Mouse (Mus musculus) testis, adult 2 months (tissue): ENCODE data around the gene C7. TPM values are rescaled to one million over a fixed set of nuclear protein-coding genes. Genes with fewer than 3 reads are reported as not detected.

Source experiments
- H3K27ac ChIP-seq: fragments of 200-500 bp; 2 replicates; pipeline ENCODE4 v1.5.1; 2012; ENCODE audit warnings: low read depth, low read length; ENCODE audit not compliant: control insufficient read depth, insufficient read depth
- H3K27me3 ChIP-seq: fragments of 200-500 bp; 2 replicates; pipeline ENCODE4 v1.6.1; 2012; ENCODE audit warnings: mild to moderate bottlenecking, low read length, moderate library complexity; ENCODE audit not compliant: control insufficient read depth, insufficient read depth
- H3K36me3 ChIP-seq: fragments of 200-500 bp; 2 replicates; pipeline ENCODE4 v1.6.1; 2012; ENCODE audit warnings: mild to moderate bottlenecking, low read length; ENCODE audit not compliant: control insufficient read depth, insufficient read depth
- H3K4me1 ChIP-seq: fragments of 200-500 bp; 2 replicates; pipeline ENCODE4 v1.6.1; 2012; ENCODE audit warnings: low read length; ENCODE audit not compliant: control insufficient read depth, insufficient read depth
- H3K4me3 ChIP-seq: fragments of 200-500 bp; 2 replicates; pipeline ENCODE4 v1.5.1; 2012; ENCODE audit warnings: low read depth, mild to moderate bottlenecking, low read length, moderate library complexity, mixed read lengths; ENCODE audit not compliant: control insufficient read depth
- CTCF ChIP-seq: fragments of 200-500 bp; IDR thresholded peaks from 2 replicates; pipeline ENCODE4 v1.5.1; 2012; ENCODE audit warnings: low read depth, mild to moderate bottlenecking, inconsistent platforms, low read length, moderate library complexity; ENCODE audit not compliant: control insufficient read depth, insufficient read depth, insufficient replicate concordance
- POLR2A ChIP-seq: fragments of 200-500 bp; IDR thresholded peaks from 2 replicates; pipeline ENCODE4 v1.6.1; 2012; ENCODE audit warnings: low read depth, mild to moderate bottlenecking, inconsistent platforms, low read length, moderate library complexity; ENCODE audit not compliant: control insufficient read depth
- polyA plus RNA-seq: library from polyadenylated mRNA; depleted of rRNA; stranded (reverse); fragments of >200 nt; gene quantifications from 2 replicates; pipeline ENCODE4 v1.2.3, GENCODE M21; 2012; rRNA removed

C7 gene
- polyA plus RNA-seq = 13.4 and 18.0 TPM in 2 replicates

DNA sequence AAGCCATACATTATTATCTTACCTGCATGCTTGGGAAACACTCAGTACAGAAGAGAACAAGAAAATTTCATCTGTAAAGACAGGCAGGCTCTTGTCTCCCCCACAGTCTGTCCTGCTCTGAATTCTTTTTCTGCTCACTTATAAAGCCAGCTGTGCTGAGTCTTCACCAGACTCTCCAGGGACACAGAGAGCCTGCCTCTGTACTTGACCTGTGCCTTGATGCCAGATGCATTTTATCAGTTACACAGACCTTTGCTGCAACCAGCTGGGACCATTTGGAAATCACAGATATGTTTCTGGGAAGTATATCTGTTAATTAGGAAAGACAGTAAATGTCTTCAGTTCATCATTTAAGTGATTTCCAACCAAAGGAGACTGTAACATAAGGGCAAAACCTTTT lies at the start of gene C7:
Gene C7, minus strand, starts transcription at position 106 of the 400 bp plus-strand sequence.
- no peaks in the 10 kb centered on the region for H3K4me1 ChIP-seq
- no peak within 1 kb of the TSS for H3K27ac ChIP-seq
- no peaks in the 10 kb centered on the region for H3K27me3 ChIP-seq
- no peaks in the 10 kb centered on the region for H3K36me3 ChIP-seq
- no peak for TF ChIP-seq POLR2A
- TF ChIP-seq CTCF = no peak
- H3K4me3 ChIP-seq = no peak within 1 kb of the TSS

DNA sequence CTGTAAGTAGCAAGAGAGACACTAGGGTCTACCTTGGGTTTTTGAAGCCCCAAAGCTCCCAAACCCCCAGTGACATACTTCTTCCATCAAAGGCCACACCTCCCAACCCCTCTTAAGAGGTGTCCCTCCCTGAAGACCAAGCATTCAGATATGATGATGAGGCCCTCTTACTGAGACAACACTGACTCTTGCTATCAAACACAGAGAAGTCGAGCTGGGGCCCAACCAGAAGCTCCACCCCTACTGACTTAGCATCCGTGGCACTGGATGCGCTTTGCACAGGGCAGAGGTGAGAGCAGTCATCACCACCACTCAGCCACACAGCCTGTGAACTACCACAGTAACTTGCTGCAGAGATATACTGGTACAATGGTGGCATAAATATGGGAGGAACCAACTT lies 49.1 kb upstream of the C7 start:
- Histone ChIP-seq H3K27ac (no peak overlapping the region), H3K27me3 (no peaks in the 10 kb centered on the region), H3K36me3 (no peaks in the 10 kb centered on the region; the same call in 1 of the 2 replicates), H3K4me1 (peaks cover 3% of the 10 kb centered on the region), H3K4me3 (no peak overlapping the region)
- TF ChIP-seq POLR2A = no peak
- TF ChIP-seq CTCF = no peak

DNA sequence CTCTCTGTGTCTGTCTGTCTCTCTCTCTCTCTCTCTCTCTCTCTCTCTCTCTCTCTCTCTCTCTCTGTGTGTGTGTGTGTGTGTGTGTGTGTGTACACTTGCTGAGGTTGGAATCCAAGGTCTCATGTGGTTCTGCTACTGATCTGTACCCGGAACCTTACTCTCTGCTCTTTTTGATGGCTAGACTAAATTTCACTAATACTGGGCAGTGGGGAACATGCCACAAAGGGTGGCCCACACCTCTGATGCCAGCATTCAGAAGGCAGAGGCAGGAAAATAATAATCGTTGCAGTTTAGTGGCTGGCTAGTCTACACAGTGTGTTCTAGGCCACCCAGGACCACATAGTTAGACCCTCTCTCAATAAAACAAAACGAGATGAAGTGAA lies 45.1 kb upstream of the C7 start:
- H3K27me3 ChIP-seq = no peaks in the 10 kb centered on the region
- H3K27ac ChIP-seq = no peak overlapping the region
- no peaks in the 10 kb centered on the region for H3K4me1 ChIP-seq
- no peaks in the 10 kb centered on the region; the same call in 1 of the 2 replicates for H3K36me3 ChIP-seq
- TF ChIP-seq POLR2A (no peak), CTCF (no peak)
- peak overlapping the region; percentile 53; the same call in 1 of the 2 replicates for H3K4me3 ChIP-seq

DNA sequence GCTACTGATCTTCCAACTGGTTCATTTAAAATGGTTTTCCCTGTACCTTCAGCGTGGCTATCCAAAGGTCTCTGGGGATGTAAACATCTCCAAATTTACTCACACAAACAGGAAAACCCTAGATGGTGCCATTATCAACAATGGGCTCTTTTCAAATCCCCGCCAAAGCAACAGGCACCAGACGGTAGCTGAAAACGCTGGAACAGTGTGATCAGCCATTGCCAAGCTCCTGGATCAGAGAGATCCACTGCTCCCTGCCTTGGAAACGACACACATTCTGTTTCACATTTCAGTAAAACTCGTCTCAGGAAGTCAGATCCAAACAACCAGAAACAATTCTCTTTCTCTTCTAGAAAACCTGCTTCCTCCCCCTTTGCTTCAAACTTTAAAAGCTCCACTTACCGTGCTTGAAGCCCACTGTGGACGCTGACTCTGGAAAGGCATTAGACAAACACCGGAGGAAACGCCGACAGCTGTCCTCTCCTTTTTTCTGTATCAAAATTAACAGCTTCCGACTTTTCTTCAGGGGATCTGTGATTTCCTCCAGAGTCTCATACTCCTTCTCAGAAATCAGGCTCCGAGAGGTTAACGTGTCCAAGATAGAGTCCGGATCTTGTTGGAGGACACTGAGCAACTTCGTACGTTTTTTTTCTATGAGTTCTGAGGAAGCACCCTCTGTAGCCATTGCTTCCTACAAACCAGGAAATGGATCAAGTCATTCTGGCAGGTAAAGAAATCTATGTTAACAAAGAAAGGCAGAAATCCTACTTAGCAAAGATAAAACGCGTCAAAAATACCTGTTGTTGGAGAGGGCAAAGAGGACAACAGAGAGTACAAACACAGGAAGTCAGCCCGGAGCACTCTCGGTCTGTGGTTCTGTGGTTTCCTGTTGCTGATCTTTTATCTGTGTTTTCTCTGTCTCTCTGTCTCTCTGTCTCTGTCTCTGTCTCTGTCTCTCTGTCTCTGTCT lies 44.4 kb upstream of the C7 start, which contains the start of gene Card6:
Gene Card6, minus strand, starts transcription at position 854 of the 969 bp plus-strand sequence.
- peak within 1 kb of the TSS; percentile 39; the same call in 1 of the 2 replicates for H3K27ac ChIP-seq
- peak within 1 kb of the TSS; percentile 53 for H3K4me3 ChIP-seq
- TF ChIP-seq CTCF = no peak
- no peak for TF ChIP-seq POLR2A
- no peaks in the 10 kb centered on the region; the same call in 1 of the 2 replicates for H3K36me3 ChIP-seq
- no peaks in the 10 kb centered on the region for H3K4me1 ChIP-seq
- H3K27me3 ChIP-seq = no peaks in the 10 kb centered on the region

DNA sequence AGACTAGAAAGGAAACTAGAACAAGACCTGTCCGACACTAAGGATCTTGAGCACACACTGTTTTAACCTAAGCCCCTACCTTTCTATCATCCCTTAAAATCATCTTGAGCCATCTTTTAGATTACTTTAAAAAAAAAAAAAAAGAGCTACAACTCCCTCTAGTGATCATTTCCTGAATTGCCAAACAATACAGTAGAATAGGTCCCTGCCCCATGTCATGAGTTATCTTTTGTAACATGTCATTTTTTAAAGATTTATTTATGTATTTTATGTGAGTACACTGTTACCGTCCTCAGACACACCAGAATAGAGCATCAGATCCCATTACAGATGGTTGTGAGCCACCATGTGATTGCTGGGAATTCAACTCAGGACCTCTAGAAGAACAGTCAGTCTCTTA lies 42.8 kb upstream of the C7 start:
- no peaks in the 10 kb centered on the region for H3K4me1 ChIP-seq
- no peak overlapping the region for H3K4me3 ChIP-seq
- no peak for TF ChIP-seq CTCF
- TF ChIP-seq POLR2A = no peak
- H3K27ac ChIP-seq = no peak overlapping the region
- H3K36me3 ChIP-seq = no peaks in the 10 kb centered on the region
- H3K27me3 ChIP-seq = no peaks in the 10 kb centered on the region

DNA sequence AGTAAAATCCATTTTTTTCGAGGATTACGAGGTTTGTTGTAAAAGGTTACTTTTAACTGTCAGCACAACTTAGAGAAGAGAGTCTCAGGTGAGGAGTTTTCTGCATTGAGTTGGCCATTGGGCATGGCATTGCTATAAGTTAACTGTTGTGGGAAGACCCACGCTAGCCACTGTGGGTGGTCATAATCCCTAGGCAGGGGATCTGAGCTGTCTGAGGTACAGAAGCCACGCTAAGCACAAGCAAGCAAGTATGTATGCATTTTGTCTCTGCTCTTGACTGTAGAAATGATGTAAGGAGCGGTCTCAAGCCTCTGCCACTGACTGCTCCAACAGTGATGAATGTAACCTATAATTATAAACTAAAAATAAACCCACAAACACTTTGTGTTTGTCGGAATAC lies 42.4 kb upstream of the C7 start:
- no peaks in the 10 kb centered on the region for H3K36me3 ChIP-seq
- no peaks in the 10 kb centered on the region for H3K27me3 ChIP-seq
- TF ChIP-seq CTCF (no peak), POLR2A (no peak)
- no peaks in the 10 kb centered on the region for H3K4me1 ChIP-seq
- H3K4me3 ChIP-seq = no peak overlapping the region
- no peak overlapping the region for H3K27ac ChIP-seq

- H3K27me3 ChIP-seq = no peaks in the 10 kb centered on the region
- no peak overlapping the region for H3K4me3 ChIP-seq
- H3K27ac ChIP-seq = no peak overlapping the region
- TF ChIP-seq CTCF (no peak), POLR2A (no peak)
- no peaks in the 10 kb centered on the region for H3K4me1 ChIP-seq
- peaks cover 1% of the 10 kb centered on the region; the same call in 1 of the 2 replicates for H3K36me3 ChIP-seq
Observed at GRCm38 (mm10) chr15:5102312-5102711, 38.8 kb upstream of the C7 start.

GRCm38 (mm10) chr15:5097376-5097775 lies 33.8 kb upstream of the C7 start:
- H3K27me3 ChIP-seq = no peaks in the 10 kb centered on the region
- no peak overlapping the region for H3K4me3 ChIP-seq
- no peak for TF ChIP-seq POLR2A
- TF ChIP-seq CTCF = no peak
- no peak overlapping the region for H3K27ac ChIP-seq
- H3K4me1 ChIP-seq = no peaks in the 10 kb centered on the region
- peaks cover 1% of the 10 kb centered on the region; the same call in 1 of the 2 replicates for H3K36me3 ChIP-seq
